Mouse (Mus musculus) heart, embryonic 12.5 days (tissue): ENCODE measurements around the gene Pid1. TPM values are rescaled to one million over a fixed set of nuclear protein-coding genes. Genes with fewer than 3 reads are reported as not detected.
"Not testable (repeated sequence)": the region's sequence is repeated elsewhere in the genome, so short reads cannot be mapped to it uniquely, and the experiment has no call there.

Experiments used
- ATAC-seq: fragments of 200-750 bp; cut with Nextera tagmentation; 2 replicates; pipeline ENCODE4 v1.8.0; 2017; ENCODE audit warnings: moderate TSS enrichment, moderate library complexity; ENCODE audit not compliant: insufficient number of reproducible peaks, low FRiP score
- H3K27ac ChIP-seq: fragments of 300-500 bp; sonication (generic); 2 replicates; pipeline ENCODE4 v1.5.1; 2016; ENCODE audit warnings: mild to moderate bottlenecking, moderate library complexity; ENCODE audit not compliant: poor library complexity, severe bottlenecking
- H3K27me3 ChIP-seq: fragments of 300-500 bp; sonication (generic); replicated peaks from 2 replicates; pipeline ENCODE4 v1.6.1; 2016; ENCODE audit warnings: mild to moderate bottlenecking, moderate library complexity
- H3K36me3 ChIP-seq: fragments of 300-500 bp; sonication (generic); 2 replicates; pipeline ENCODE4 v1.6.1; 2016; ENCODE audit warnings: mild to moderate bottlenecking, moderate library complexity
- H3K4me1 ChIP-seq: fragments of 300-500 bp; sonication (generic); replicated peaks from 2 replicates; pipeline ENCODE4 v1.6.1; 2016; ENCODE audit warnings: mild to moderate bottlenecking
- H3K4me2 ChIP-seq: fragments of 300-500 bp; sonication (generic); 2 replicates; pipeline ENCODE4 v1.6.1; 2016; ENCODE audit warnings: mild to moderate bottlenecking, moderate library complexity
- H3K4me3 ChIP-seq: fragments of 300-500 bp; sonication (generic); 2 replicates; pipeline ENCODE4 v1.5.1; 2016; ENCODE audit warnings: mild to moderate bottlenecking
- H3K9ac ChIP-seq: fragments of 300-500 bp; sonication (generic); 2 replicates; pipeline ENCODE4 v1.6.1; 2016; ENCODE audit warnings: mild to moderate bottlenecking, moderate library complexity
- H3K9me3 ChIP-seq: fragments of 300-500 bp; sonication (generic); replicated peaks from 2 replicates; pipeline ENCODE4 v1.6.1; 2016; ENCODE audit warnings: mild to moderate bottlenecking, moderate library complexity
- WGBS: fragments of 180-500 bp; shearing (Covaris S2); methylation state at CpG from one replicate; pipeline ENCODE4 v1.1.7; 2016; 5-methylcytosine and 5-hydroxymethylcytosine counted together
- polyA plus RNA-seq: library from polyadenylated mRNA; unstranded; fragments of >200 nt; fragmentation: Nextera tagmentation; extraction: Ambion mirVana; gene quantifications from 2 replicates; pipeline ENCODE4 v1.2.1, GENCODE M21; 2016

The Pid1 gene
- polyA plus RNA-seq, 1 experiment from 2014 or later = 8.5 TPM

- Histone ChIP-seq H3K4me3 (no peak overlapping the region), H3K9me3 (no peaks in the 10 kb centered on the region), H3K4me2 (no peak overlapping the region), H3K27me3 (no peaks in the 10 kb centered on the region), H3K36me3 (no peaks in the 10 kb centered on the region), H3K4me1 (no peaks in the 10 kb centered on the region), H3K9ac (no peak overlapping the region), H3K27ac (no peak overlapping the region)
- no peak for ATAC-seq
- WGBS = 83% methylated on average over 5 of the region's 5 CpGs
Measured at GRCm38 (mm10) chr1:84357216-84357615, 6.8 kb downstream of the Pid1 start.

- Histone ChIP-seq H3K4me3 (no peak overlapping the region), H3K4me1 (no peaks in the 10 kb centered on the region), H3K36me3 (no peaks in the 10 kb centered on the region), H3K9ac (no peak overlapping the region), H3K27me3 (no peaks in the 10 kb centered on the region), H3K9me3 (no peaks in the 10 kb centered on the region), H3K4me2 (no peak overlapping the region), H3K27ac (no peak overlapping the region)
- WGBS = 80% methylated on average over 2 of the region's 2 CpGs
- ATAC-seq = no peak
Measured at GRCm38 (mm10) chr1:84350262-84350661, 13.7 kb downstream of the Pid1 start.

GRCm38 (mm10) chr1:84347796-84348476 is 16.0 kb downstream of the Pid1 start:
- Histone ChIP-seq H3K27me3 (no peaks in the 10 kb centered on the region), H3K36me3 (no peaks in the 10 kb centered on the region), H3K27ac (no peak overlapping the region), H3K4me2 (no peak overlapping the region), H3K4me3 (no peak overlapping the region), H3K4me1 (no peaks in the 10 kb centered on the region), H3K9me3 (no peaks in the 10 kb centered on the region), H3K9ac (no peak overlapping the region)
- 6% methylated on average over 3 of the region's 3 CpGs for WGBS
- no peak for ATAC-seq

- H3K36me3 ChIP-seq, H3K27me3 ChIP-seq, H3K4me3 ChIP-seq, H3K4me1 ChIP-seq, H3K4me2 ChIP-seq, H3K9ac ChIP-seq, H3K27ac ChIP-seq, ATAC-seq, H3K9me3 ChIP-seq: not testable (repeated sequence)
- WGBS = 43% methylated on average over 3 of the region's 3 CpGs
Measured at GRCm38 (mm10) chr1:84332797-84333196, 31.2 kb downstream of the Pid1 start.

- H3K9me3 ChIP-seq, H3K4me1 ChIP-seq, H3K4me3 ChIP-seq, H3K27me3 ChIP-seq, H3K9ac ChIP-seq, H3K36me3 ChIP-seq, H3K4me2 ChIP-seq, H3K27ac ChIP-seq, ATAC-seq: not testable (repeated sequence)
- WGBS = 71% methylated on average over 12 of the region's 12 CpGs
Measured at GRCm38 (mm10) chr1:84331861-84332260, 32.1 kb downstream of the Pid1 start.

- ATAC-seq = no peak
- Histone ChIP-seq H3K27ac (no peak overlapping the region), H3K4me2 (no peak overlapping the region), H3K4me3 (no peak overlapping the region), H3K9ac (no peak overlapping the region), H3K9me3 (no peaks in the 10 kb centered on the region), H3K27me3 (no peaks in the 10 kb centered on the region), H3K4me1 (no peaks in the 10 kb centered on the region), H3K36me3 (no peaks in the 10 kb centered on the region)
- WGBS = 51% methylated on average over 3 of the region's 3 CpGs
Measured at GRCm38 (mm10) chr1:84325309-84325708, 38.7 kb downstream of the Pid1 start.

GRCm38 (mm10) chr1:84321327-84321726 is 42.7 kb downstream of the Pid1 start:
- Histone ChIP-seq H3K27me3 (no peaks in the 10 kb centered on the region), H3K4me3 (no peak overlapping the region), H3K9ac (no peak overlapping the region), H3K9me3 (no peaks in the 10 kb centered on the region), H3K27ac (no peak overlapping the region), H3K4me2 (no peak overlapping the region), H3K36me3 (no peaks in the 10 kb centered on the region), H3K4me1 (no peaks in the 10 kb centered on the region)
- WGBS = 70% methylated on average over 4 of the region's 4 CpGs
- no peak for ATAC-seq

GRCm38 (mm10) chr1:84318569-84318968 is 45.4 kb downstream of the Pid1 start:
- H3K9ac ChIP-seq = no peak overlapping the region
- no peak overlapping the region for H3K4me2 ChIP-seq
- no peaks in the 10 kb centered on the region for H3K4me1 ChIP-seq
- no peaks in the 10 kb centered on the region for H3K36me3 ChIP-seq
- no peak overlapping the region for H3K27ac ChIP-seq
- no peak overlapping the region for H3K4me3 ChIP-seq
- no peak for ATAC-seq
- WGBS = 67% methylated on average over 1 of the region's 1 CpGs
- H3K9me3 ChIP-seq = no peaks in the 10 kb centered on the region
- H3K27me3 ChIP-seq = no peaks in the 10 kb centered on the region

- no peak for ATAC-seq
- Histone ChIP-seq H3K4me2 (no peak overlapping the region), H3K4me3 (no peak overlapping the region), H3K4me1 (no peaks in the 10 kb centered on the region), H3K9me3 (no peaks in the 10 kb centered on the region), H3K27me3 (no peaks in the 10 kb centered on the region), H3K36me3 (no peaks in the 10 kb centered on the region), H3K9ac (no peak overlapping the region), H3K27ac (no peak overlapping the region)
- WGBS = 88% methylated on average over 1 of the region's 1 CpGs
Measured at GRCm38 (mm10) chr1:84317827-84318226, 46.2 kb downstream of the Pid1 start.

GRCm38 (mm10) chr1:84309966-84310460 is 54.0 kb downstream of the Pid1 start:
- Histone ChIP-seq H3K27me3 (no peaks in the 10 kb centered on the region), H3K9ac (no peak overlapping the region), H3K4me1 (no peaks in the 10 kb centered on the region), H3K27ac (no peak overlapping the region), H3K4me3 (no peak overlapping the region), H3K4me2 (no peak overlapping the region), H3K9me3 (no peaks in the 10 kb centered on the region), H3K36me3 (no peaks in the 10 kb centered on the region)
- ATAC-seq = no peak
- 66% methylated on average over 2 of the region's 2 CpGs for WGBS

- WGBS = 67% methylated on average over 16 of the region's 16 CpGs
- no peak overlapping the region for H3K27ac ChIP-seq
- H3K4me2 ChIP-seq = peak overlapping the region; percentile 16; the same call in 1 of the 2 replicates
- no peak overlapping the region for H3K4me3 ChIP-seq
- H3K9ac ChIP-seq = no peak overlapping the region
- no peaks in the 10 kb centered on the region for H3K4me1 ChIP-seq
- H3K36me3 ChIP-seq = no peaks in the 10 kb centered on the region
- no peak for ATAC-seq
- no peaks in the 10 kb centered on the region for H3K9me3 ChIP-seq
- no peaks in the 10 kb centered on the region for H3K27me3 ChIP-seq
Measured at GRCm38 (mm10) chr1:84305713-84306421, 58.1 kb downstream of the Pid1 start.
